Mouse (Mus musculus) lung, adult 2 months (tissue): ENCODE data around the gene C1qtnf7. TPM values are rescaled to one million over a fixed set of nuclear protein-coding genes. Genes with fewer than 3 reads are reported as not detected.
A peak's percentile ranks its signal among the peaks of the same experiment; 100 is the strongest.

Experiments used
- DNase-seq: peaks from one replicate; pipeline ENCODE4 v3.0.0; 2022
- H3K4me1 ChIP-seq: fragments of 200-500 bp; 2 replicates; pipeline ENCODE4 v1.6.1; 2011; ENCODE audit warnings: low read length; ENCODE audit not compliant: control insufficient read depth, insufficient read depth
- H3K4me3 ChIP-seq: fragments of 200-500 bp; replicated peaks from 2 replicates; pipeline ENCODE3; 2011; ENCODE audit warnings: low read depth, mild to moderate bottlenecking, control low read depth, low read length; ENCODE audit errors: extremely low read depth
- CTCF ChIP-seq: fragments of 200-500 bp; IDR thresholded peaks from 2 replicates; pipeline ENCODE4 v1.5.1; 2011; ENCODE audit warnings: mild to moderate bottlenecking, low read length, control low read depth; ENCODE audit not compliant: insufficient read depth
- POLR2A ChIP-seq: fragments of 200-500 bp; IDR thresholded peaks from 2 replicates; pipeline ENCODE4 v1.6.1; 2011; ENCODE audit warnings: low read depth, mild to moderate bottlenecking, control low read depth, low read length, borderline replicate concordance; ENCODE audit errors: extremely low read depth
- WGBS: fragments of 180-500 bp; shearing (Covaris S2); methylation state at CpG from one replicate; pipeline ENCODE4 v1.1.7; 2018; 5-methylcytosine and 5-hydroxymethylcytosine counted together
- polyA plus RNA-seq: library from polyadenylated mRNA; depleted of rRNA; stranded (reverse); fragments of >200 nt; gene quantifications from 2 replicates; pipeline ENCODE4 v1.2.3, GENCODE M21; 2012; rRNA removed

Gene C1qtnf7
- polyA plus RNA-seq, 1 experiment = 25.3 TPM

- no peak for TF ChIP-seq POLR2A
- TF ChIP-seq CTCF = no peak
- no peak for DNase-seq
- H3K4me3 ChIP-seq = no peak overlapping the region
- 62% methylated on average over 12 of the region's 12 CpGs for WGBS
- no peaks in the 10 kb centered on the region for H3K4me1 ChIP-seq
These were observed 131.9 kb downstream of the C1qtnf7 start for GRCm38 (mm10) chr5:43647098-43647774.

DNA sequence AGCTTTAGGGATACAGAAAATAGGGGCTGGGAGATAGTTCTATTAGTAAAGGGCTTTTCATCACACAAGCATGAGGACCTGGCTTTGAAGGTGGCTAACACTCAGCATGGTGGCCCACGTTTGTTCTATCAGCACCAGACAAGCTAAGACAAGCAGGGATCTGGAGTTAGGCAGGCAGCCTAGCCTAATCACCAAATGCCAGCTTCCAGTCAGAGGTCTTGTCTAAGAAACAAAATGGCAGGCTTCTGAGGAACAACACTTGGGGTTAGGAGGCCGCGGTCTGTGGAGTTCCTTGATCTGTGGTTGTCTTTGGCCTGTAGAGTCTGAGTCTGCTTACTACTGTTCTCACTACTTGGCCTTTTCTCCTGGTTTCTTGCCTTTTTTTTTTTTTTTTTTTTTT lies 146.2 kb downstream of the C1qtnf7 start:
- WGBS = 89% methylated on average over 3 of the region's 3 CpGs
- DNase-seq = no peak
- no peak overlapping the region for H3K4me3 ChIP-seq

GRCm38 (mm10) chr5:43661997-43662961 lies 146.9 kb downstream of the C1qtnf7 start, which contains the start of gene Cc2d2a:
TSS of gene Cc2d2a (plus strand) at chr5:43662346.
- 6% methylated on average over 19 of the region's 19 CpGs for WGBS
- Histone ChIP-seq H3K4me1 (peaks cover 7% of the 10 kb centered on the region), H3K4me3 (peak within 1 kb of the TSS; percentile 77)
- peak; percentile 35 for DNase-seq
- TF ChIP-seq POLR2A (peak; percentile 64; the same call in 1 of the 2 replicates), CTCF (no peak)

More for the DNA sequence above, 146.2 kb downstream of the C1qtnf7 start:
- H3K4me1 ChIP-seq = peaks cover 7% of the 10 kb centered on the region
- no peak for TF ChIP-seq POLR2A
- TF ChIP-seq CTCF = no peak

DNA sequence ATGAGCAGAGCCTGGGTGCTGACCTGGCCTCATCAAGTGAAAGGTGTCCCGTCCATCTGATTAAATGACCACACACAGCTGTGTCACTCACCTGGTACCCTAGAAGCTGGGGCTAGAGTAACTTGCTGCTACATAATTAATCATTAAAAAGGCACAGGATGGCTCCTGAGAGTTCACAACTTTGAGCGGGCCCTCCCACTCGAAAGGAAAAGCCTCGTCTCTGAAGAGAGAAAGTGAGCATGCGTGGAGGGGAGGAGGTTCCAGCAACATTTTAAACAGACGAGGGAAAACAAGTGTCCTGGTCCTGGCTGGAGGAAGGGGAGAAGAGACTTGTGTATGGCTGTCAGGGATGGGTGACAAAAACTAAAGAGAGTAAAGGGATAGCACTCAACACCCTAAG lies 148.2 kb downstream of the C1qtnf7 start:
- WGBS = 30% methylated on average over 6 of the region's 6 CpGs
- TF ChIP-seq POLR2A (no peak), CTCF (no peak)
- no peak for DNase-seq
- Histone ChIP-seq H3K4me1 (peaks cover 7% of the 10 kb centered on the region), H3K4me3 (peak overlapping the region; percentile 32)

DNA sequence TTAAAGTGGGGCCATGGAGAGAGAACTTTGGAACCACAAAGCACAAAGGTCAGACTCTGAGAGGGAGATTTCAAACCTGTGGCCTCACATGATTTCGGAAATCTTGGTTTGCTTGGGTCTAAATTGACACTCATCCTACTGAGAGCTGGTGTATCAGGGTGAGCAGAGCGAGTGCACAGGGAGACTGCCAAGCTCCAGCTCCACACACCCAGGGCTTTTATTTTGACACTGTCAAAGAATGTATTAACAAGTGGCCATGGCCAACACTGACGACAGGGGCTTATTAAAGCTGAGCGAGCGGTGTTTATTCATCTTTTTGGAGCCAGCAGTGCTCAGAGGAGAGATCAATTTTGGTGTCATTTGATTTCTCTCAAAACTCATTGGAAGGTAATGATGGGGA lies 149.8 kb downstream of the C1qtnf7 start:
- WGBS = 22% methylated on average over 5 of the region's 5 CpGs
- TF ChIP-seq POLR2A (no peak), CTCF (no peak)
- Histone ChIP-seq H3K4me1 (peaks cover 7% of the 10 kb centered on the region), H3K4me3 (no peak overlapping the region)
- peak; percentile 10 for DNase-seq

Other genes starting within 250 kb of the C1qtnf7 start
- gene Cc2d2a, start 146.8 kb downstream of the C1qtnf7 start, polyA plus RNA-seq = 4.0 and 6.3 TPM in 2 replicates